Mouse (Mus musculus) cerebellum, adult (tissue): ENCODE measurements around the gene Ubap1.

ENCODE experiments used
- ATAC-seq: cut with Nextera tagmentation; 2 replicates; pipeline ENCODE4 v1.9.2; 2017; ENCODE audit warnings: mild to moderate bottlenecking, moderate library complexity, mixed read lengths; ENCODE audit not compliant: insufficient number of reproducible peaks, low FRiP score, low TSS enrichment

Ubap1 gene

DNA sequence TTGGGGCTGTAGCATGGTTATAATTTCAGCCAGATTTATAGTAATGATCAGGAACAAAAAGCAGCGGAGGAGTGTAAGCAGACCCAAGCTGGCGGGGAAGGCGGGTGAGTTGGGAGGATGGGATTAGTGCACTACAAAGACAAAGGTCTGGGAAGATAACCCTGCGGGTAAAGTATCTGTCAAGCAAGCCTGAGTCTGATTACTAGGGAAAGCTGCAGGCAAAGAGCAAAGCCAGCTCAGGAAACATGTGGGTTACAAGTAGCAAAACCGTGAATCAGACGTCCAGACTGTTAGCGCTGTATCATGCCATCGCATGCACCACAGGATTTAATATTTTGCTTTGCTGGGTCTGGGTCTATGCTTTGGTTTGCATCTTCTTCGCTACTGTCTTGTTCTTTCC lies 57.8 kb downstream of the Ubap1 start:
- no peak for ATAC-seq

DNA sequence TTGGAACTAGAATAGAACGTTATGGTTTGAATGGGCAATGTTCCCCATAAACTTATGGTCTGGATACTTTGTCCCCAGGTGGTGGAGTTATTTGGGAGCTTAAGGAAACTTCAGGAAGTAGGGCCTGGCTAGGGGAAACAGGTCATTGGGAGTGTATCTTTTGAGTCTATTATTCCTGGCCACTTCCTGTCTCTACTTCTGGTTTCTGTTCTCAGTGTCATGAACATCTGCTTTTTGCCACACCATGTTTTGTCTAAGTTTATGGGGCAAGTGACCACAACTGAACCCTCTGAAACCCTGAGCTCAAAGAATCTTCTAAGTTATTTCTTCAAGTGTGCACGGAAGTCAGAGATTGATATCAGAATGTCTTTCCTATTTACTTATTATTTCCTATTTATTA lies 58.6 kb downstream of the Ubap1 start:
- no peak for ATAC-seq

DNA sequence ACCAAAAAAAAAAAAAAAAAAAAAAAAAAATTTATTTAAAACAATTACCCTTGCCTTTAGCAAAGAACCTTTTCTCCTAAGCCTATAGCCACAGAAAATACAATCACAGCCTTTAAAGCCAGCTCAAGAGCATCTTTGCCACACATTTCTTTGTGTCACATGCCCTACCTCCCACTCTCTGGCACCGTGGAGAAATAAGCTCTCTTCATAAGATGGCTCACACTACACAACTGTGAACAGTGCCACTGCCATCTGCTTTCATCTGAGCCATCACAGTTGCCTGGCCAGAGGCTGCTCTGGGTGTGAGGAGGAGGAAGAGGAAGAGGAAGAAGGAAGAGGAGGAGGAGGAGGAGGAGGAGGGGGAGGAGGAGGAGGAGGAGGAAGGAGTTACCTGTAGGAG lies 60.5 kb downstream of the Ubap1 start:
- no peak for ATAC-seq

DNA sequence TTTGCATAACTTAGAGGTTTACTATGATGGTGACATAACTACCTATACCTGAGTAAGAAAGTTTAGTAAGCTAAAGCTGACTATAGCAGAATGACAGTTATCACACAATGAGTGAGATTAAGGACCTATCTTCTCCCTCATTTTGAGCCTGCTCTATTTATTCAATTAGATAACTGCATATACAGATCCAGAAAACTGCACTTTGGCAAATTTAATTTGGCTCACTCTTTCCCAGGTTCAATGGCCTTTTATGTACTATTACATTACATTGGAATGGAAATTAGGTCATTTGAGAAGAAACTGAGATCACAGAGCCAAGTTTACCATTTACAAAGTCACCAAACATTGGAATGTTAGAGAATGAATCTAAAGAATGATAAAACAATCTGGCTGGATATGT lies 68.2 kb downstream of the Ubap1 start:
- no peak for ATAC-seq

DNA sequence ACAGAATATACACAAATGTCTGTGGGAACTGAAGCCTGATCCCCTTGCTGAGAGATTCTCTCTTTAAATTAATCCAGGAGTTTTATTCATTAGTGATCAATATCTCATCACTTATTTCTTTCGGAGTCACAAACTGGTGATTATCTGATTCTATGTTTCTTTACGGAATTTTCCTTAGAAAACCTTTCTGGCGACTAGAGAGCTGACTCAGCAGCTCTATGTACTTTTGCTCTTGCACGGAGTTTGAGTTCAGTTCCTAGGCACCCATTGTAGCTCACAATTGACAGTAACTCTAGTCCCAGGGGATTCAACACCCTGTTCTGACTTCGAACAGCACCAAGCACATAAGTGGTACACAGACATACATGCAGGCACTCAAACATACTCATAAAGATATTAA lies 90.1 kb downstream of the Ubap1 start:
- no peak for ATAC-seq
